ENCODE assay signal across 30 mouse cellular contexts in the genomic region with DNA sequence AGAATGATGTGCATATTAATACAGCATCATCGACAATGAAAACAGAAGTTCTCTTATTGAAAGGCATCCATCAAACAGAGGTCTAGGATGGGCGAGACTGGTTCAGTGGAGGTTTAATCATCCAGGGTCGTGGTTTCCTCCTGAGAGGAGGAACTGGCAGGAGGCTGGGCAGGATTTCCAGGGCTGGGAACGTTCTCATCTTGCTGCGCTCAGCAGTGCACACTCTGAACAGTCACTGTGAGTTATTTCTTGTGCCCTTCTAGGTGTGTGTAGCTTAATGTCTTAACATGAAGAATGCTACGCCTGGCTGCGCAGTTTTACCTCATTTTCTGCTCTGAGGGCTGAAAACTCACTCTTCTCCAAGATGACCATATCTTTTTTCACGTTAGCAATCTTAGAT.
"Had no signal": no experiment of that assay in that cellular context is flagged by ENCODE, and none has a peak within 500 bp of the region (broad histone marks: within the 10 kb centered on the region; RNA-seq: fewer than 3 reads in every experiment).

No protein-coding gene starts in this region.

- H3K4me2 ChIP-seq: limb, embryonic 12.5 days; limb, embryonic 13.5 days; limb, embryonic 15.5 days; liver, embryonic 11.5 days; liver, embryonic 12.5 days; liver, embryonic 13.5 days; liver, embryonic 15.5 days; lung, embryonic 14.5 days; lung, embryonic 15.5 days; midbrain, embryonic 12.5 days; midbrain, embryonic 13.5 days; midbrain, embryonic 15.5 days; neural tube, embryonic 12.5 days; neural tube, embryonic 13.5 days had no signal

- DNase-seq: left cerebral cortex, postnatal 4 days; liver; liver, embryonic 13.5 days; liver, postnatal 0 days; lung, adult 18-20 months; lung, adult 2 months; lung, embryonic 14.5 days; lung, postnatal 10 days; lung, postnatal 14 days; lung, postnatal 36 days; lung, postnatal 4 days had no signal

- ATAC-seq: liver, embryonic 12.5 days; liver, postnatal 0 days; lung, postnatal 0 days; midbrain, embryonic 13.5 days; midbrain, embryonic 15.5 days; midbrain, embryonic 16.5 days had no signal

- H3K27ac ChIP-seq: limb, embryonic 10.5 days; limb, embryonic 12.5 days; limb, embryonic 13.5 days; limb, embryonic 15.5 days; liver, embryonic 12.5 days; liver, embryonic 13.5 days; liver, embryonic 14.5 days; liver, embryonic 15.5 days; lung, embryonic 15.5 days; midbrain, embryonic 10.5 days; midbrain, embryonic 12.5 days; midbrain, embryonic 13.5 days; midbrain, embryonic 15.5 days; neural tube, embryonic 12.5 days; neural tube, embryonic 13.5 days had no signal

- H3K4me1 ChIP-seq: limb, embryonic 10.5 days; limb, embryonic 12.5 days; limb, embryonic 13.5 days; limb, embryonic 15.5 days; liver, embryonic 13.5 days; liver, embryonic 15.5 days; lung, embryonic 15.5 days; midbrain, embryonic 10.5 days; midbrain, embryonic 12.5 days; midbrain, embryonic 13.5 days; midbrain, embryonic 15.5 days; neural tube, embryonic 12.5 days; neural tube, embryonic 13.5 days had no signal

- H3K4me3 ChIP-seq: limb, embryonic 10.5 days; limb, embryonic 12.5 days; limb, embryonic 13.5 days; limb, embryonic 15.5 days; liver, embryonic 12.5 days; liver, embryonic 13.5 days; liver, embryonic 15.5 days; lung, embryonic 15.5 days; megakaryocyte, embryonic 14.5 days; midbrain, embryonic 10.5 days; midbrain, embryonic 12.5 days; midbrain, embryonic 13.5 days; midbrain, embryonic 15.5 days; myocyte; neural tube, embryonic 12.5 days; neural tube, embryonic 13.5 days had no signal

- H3K9ac ChIP-seq: limb, embryonic 12.5 days; limb, embryonic 13.5 days; limb, embryonic 15.5 days; liver, embryonic 12.5 days; liver, embryonic 13.5 days; liver, embryonic 14.5 days; liver, embryonic 15.5 days; liver, postnatal 0 days; lung, embryonic 14.5 days; lung, embryonic 15.5 days; midbrain, embryonic 12.5 days; midbrain, embryonic 13.5 days; midbrain, embryonic 15.5 days; neural tube, embryonic 12.5 days; neural tube, embryonic 13.5 days had no signal

- H3K9me3 ChIP-seq: limb, embryonic 10.5 days; limb, embryonic 12.5 days; limb, embryonic 13.5 days; limb, embryonic 15.5 days; liver, embryonic 12.5 days; liver, embryonic 13.5 days; liver, embryonic 15.5 days; lung, embryonic 15.5 days; midbrain, embryonic 10.5 days; midbrain, embryonic 12.5 days; midbrain, embryonic 13.5 days; midbrain, embryonic 15.5 days; neural tube, embryonic 12.5 days; neural tube, embryonic 13.5 days had no signal

- H3K27me3 ChIP-seq: limb, embryonic 12.5 days; limb, embryonic 13.5 days; limb, embryonic 15.5 days; liver, embryonic 12.5 days; liver, embryonic 13.5 days; liver, embryonic 15.5 days; lung, embryonic 15.5 days; megakaryocyte, embryonic 14.5 days; midbrain, embryonic 12.5 days; midbrain, embryonic 13.5 days; midbrain, embryonic 15.5 days; neural tube, embryonic 12.5 days; neural tube, embryonic 13.5 days had no signal
